Mouse (Mus musculus) right cerebral cortex, postnatal 10 days (tissue): ENCODE results near the gene Cox6b1.

Experiments
- DNase-seq, 2 experiments: peaks; one replicate each; pipeline ENCODE4 v3.0.0; 2021; ENCODE audit warnings: low spot score in 2 of 2

The Cox6b1 gene

DNA sequence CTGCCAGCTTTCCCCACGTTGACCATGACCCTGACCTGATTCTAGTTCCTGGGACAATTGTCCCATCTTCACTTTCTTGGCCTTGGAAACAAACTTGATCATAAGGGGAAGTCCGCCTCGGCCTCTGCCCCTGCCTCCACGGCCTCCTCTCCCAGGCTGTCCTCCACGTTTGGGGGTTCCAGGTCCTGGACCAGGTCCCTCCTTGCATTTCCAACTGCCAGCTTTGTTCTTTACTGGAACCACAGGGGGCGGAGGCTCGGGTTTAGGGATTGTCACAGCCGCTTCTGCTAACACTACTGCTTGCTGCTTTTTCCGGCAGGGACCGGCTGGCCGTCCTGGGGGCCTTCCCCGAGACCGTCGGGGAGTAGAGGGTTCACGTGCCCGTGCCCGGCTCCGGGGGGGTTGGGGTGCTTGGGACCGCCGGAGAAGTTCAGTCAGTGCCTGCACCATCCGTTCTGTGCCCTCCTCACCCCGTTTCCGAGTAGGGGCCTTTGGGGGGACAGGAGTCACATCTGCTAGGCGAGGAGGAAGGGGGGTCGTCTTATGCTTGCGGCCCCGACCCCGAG, 39.4 kb downstream of the Cox6b1 start:
- DNase-seq, result no peak

DNA sequence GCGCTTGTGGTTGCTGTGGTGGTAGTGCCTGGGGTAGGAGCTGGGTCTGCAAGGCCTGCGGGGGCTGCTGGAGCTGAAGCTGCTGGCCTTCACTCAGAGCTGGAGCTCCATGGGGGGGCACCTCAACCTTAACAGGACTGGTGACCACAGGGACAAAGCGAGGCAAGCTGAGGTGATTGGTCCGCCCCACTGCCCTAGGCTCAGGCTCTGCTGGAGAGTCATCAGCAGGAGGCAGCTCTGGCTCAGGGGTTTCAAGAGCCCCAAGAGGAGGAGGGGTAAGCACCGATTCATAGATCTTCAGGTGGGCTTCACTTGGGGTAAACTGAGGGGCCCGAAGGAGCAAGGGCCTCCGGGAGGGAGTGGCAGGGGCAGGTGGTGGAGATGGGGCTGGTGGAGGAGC, 40.8 kb downstream of the Cox6b1 start:
- no peak for DNase-seq

- no peak for DNase-seq
Observed at GRCm38 (mm10) chr7:30584339-30584738, 41.6 kb downstream of the Cox6b1 start.

GRCm38 (mm10) chr7:30581547-30581946, 44.4 kb downstream of the Cox6b1 start:
- no peak for DNase-seq

- no peak for DNase-seq
Observed at GRCm38 (mm10) chr7:30579950-30580349, 46.0 kb downstream of the Cox6b1 start.

- no peak for DNase-seq
Observed at GRCm38 (mm10) chr7:30572969-30573368, 53.0 kb downstream of the Cox6b1 start.

DNA sequence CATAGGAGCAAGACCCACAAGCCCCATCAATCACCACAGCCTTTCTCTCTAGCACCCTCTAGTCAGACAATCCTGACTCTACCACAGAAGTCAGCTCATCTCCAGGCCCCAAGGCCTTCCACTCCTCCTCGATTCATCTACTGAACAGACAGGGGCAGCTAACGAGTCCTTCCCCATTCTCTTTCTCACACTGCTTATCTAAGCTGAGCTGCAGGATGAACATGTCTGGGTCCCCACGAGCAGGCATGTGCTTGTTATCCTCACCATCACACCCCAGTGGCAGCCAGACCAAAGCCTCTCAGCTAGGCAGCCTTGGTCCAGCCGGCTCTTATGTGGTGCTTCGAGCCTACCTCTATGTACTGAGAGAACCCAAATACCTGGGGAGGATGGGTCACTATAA, 53.6 kb downstream of the Cox6b1 start:
- no peak for DNase-seq

DNA sequence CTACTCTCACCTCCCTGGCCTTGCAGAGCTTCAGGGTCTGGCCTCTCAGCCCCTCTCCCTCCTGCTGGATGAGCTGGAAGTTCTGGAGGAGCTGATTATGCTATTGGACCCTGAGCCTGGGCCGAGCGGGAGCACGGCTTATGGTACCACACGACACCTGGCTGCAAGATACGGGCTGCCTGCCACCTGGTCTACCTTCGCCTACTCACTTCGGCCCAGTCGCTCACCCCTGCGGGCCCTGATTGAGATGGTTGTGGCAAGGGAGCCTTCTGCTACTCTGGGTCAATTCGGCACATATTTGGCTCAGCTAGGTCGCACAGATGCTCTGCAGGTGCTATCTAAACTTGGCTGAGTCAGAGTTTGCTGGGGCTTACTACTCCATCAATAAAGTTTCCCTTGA, 58.4 kb downstream of the Cox6b1 start:
- no peak for DNase-seq
